Mouse (Mus musculus): Measurements from ENCODE around the gene Adgrl2. TPM values are rescaled to one million over a fixed set of nuclear protein-coding genes. Genes with fewer than 3 reads are reported as not detected.

The Adgrl2 gene
- total and polyA plus RNA-seq, 2 experiments from 2014 or later: 73.6 to 116 TPM

DNA sequence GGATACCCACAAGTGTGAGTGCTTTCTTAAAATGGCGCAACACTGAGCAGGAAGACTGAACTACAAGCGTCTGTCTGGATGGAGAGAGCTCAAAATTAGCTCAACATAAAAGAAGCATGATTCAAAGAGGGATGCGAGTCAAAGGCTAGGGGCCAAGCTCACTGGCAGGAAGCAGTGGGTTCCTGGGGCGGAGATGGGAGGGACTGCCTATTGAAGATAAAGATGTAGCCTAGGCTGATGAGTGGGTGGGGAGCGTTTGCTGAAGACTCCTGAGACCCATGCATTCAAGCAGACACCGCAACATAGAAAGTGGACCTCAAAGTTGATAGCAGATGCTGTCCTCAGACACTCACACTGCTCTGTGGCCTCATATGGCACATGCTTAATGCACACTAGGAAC, 146.2 kb downstream of the Adgrl2 start:
- no peak overlapping the region for H3K4me2 ChIP-seq (ENCODE audit: low read depth)
- H3K27ac ChIP-seq (ENCODE audit: low read depth, low read length): no peak overlapping the region
- 85% methylated on average over 6 of the region's 6 CpGs for WGBS
- TF ChIP-seq CTCF (IDR thresholded peaks at IDR 0.05; ENCODE audit: low read depth): no peak
- DNase-seq (no peak), ATAC-seq (no peak)
- H3K9ac ChIP-seq: no peak overlapping the region
- no peaks in the 10 kb centered on the region for H3K27me3 ChIP-seq (ENCODE audit: insufficient read depth, low read length)
- no peaks in the 10 kb centered on the region for H3K4me1 ChIP-seq (ENCODE audit: insufficient read depth)
- H3K9me3 ChIP-seq (ENCODE audit: low read length): no peaks in the 10 kb centered on the region
- no peaks in the 10 kb centered on the region for H3K36me3 ChIP-seq (ENCODE audit: insufficient read depth)
- no peak overlapping the region for H3K4me3 ChIP-seq (ENCODE audit: low read depth, low read length)

DNA sequence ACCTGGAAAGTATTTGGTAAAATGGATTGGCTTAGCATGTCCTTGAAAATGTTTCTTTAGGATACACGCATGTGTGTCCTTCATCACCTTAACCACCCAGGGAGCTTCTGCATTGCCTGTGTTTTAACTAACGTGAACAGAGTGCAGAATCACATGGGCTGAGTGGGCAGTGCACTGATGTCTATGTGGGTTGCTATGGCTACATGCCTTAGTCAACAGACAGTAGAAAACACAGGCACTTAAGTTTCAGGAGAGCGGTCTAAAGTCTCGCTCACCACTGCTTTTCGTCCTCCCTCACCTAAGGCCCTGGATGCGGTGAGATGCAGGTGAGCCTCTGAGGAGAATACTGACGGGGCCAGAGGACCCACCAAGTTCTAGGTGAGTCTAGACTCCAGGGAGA, 147.8 kb downstream of the Adgrl2 start:
- H3K4me1 ChIP-seq (ENCODE audit: insufficient read depth): no peaks in the 10 kb centered on the region
- H3K36me3 ChIP-seq (ENCODE audit: insufficient read depth): 0 out of 2 replicates have a peak, but pooled peaks cover 2% of the 10 kb centered on the region
- 77% methylated on average over 7 of the region's 7 CpGs for WGBS
- no peaks in the 10 kb centered on the region for H3K27me3 ChIP-seq (ENCODE audit: insufficient read depth, low read length)
- H3K9me3 ChIP-seq (ENCODE audit: low read length): no peaks in the 10 kb centered on the region
- DNase-seq (no peak), ATAC-seq (peak; percentile 45; the same call in 1 of the 2 replicates)
- H3K9ac ChIP-seq: no peak overlapping the region
- H3K27ac ChIP-seq (ENCODE audit: low read depth, low read length): no peak overlapping the region
- no peak for TF ChIP-seq CTCF (IDR thresholded peaks at IDR 0.05; ENCODE audit: low read depth)
- H3K4me3 ChIP-seq (ENCODE audit: low read depth, low read length): no peak overlapping the region
- no peak overlapping the region for H3K4me2 ChIP-seq (ENCODE audit: low read depth)

DNA sequence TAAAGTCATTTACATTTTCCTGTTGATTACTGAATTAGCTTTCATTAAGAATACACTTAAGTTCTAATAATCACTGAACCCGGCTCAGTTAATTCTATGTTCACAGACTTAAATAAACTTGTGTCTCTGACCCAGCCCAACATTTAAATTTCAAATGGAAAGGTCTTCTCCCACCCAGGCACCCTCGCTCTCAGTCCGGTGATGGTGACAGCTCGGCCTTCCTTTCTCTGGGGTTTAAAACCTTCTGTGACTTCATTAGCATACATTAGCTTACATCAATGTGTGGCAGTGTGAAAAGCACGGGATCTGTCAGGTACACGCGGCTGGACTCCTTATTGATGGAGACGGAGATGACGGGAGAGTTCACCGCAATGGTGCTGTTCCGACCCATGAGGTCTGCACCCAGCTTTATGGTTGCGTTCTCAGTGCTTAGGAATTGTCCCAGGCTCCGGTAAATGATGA, 151.5 kb downstream of the Adgrl2 start:
- ATAC-seq (no peak), DNase-seq (no peak)
- Histone ChIP-seq H3K9me3 (ENCODE audit: low read length) (no peaks in the 10 kb centered on the region), H3K4me2 (ENCODE audit: low read depth) (no peak overlapping the region), H3K27ac (ENCODE audit: low read depth, low read length) (no peak overlapping the region), H3K36me3 (ENCODE audit: insufficient read depth) (peaks cover 20% of the 10 kb centered on the region), H3K4me3 (ENCODE audit: low read depth, low read length) (no peak overlapping the region), H3K27me3 (ENCODE audit: insufficient read depth, low read length) (no peaks in the 10 kb centered on the region), H3K4me1 (ENCODE audit: insufficient read depth) (no peaks in the 10 kb centered on the region), H3K9ac (no peak overlapping the region)
- no peak for TF ChIP-seq CTCF (IDR thresholded peaks at IDR 0.05; ENCODE audit: low read depth)
- WGBS: 26% methylated on average over 13 of the region's 13 CpGs

DNA sequence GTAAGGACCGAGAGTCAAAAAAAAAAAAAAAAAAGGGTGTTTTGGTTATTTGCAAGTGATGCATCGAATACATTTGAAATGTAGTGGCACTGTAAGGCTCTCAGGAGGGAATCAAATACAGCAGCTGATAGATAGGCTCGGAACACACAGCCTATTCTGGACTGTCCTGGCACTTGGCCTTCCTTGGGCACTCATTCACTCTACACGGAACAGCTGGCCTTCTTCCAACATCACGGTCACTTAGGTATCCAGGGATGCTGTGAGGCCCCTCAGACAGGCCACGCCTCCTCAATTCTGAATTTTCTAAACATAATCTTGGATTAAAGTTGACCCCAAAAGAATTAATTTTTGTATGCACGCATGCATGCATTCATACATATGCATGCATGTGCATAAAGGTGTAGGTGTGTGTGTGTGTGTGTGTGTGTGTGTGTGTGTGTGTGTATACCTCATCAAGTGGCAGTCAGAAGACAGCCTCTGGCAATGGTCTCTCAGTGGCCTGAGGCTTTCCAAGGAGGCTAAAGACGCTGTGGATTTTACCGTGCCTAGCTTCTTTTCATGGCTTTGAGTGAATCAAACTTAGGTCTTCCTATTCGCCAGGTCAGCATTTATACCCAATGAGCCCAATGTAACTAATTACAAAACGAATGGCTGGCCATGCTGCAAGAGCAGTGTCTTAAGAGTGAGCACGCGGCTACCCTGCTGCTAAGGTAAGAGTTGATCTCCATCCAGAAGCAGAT, 152.1 kb downstream of the Adgrl2 start:
- no peak for TF ChIP-seq CTCF (IDR thresholded peaks at IDR 0.05; ENCODE audit: low read depth)
- Histone ChIP-seq H3K36me3 (ENCODE audit: insufficient read depth) (peaks cover 26% of the 10 kb centered on the region), H3K27ac (ENCODE audit: low read depth, low read length) (no peak overlapping the region), H3K4me3 (ENCODE audit: low read depth, low read length) (no peak overlapping the region), H3K27me3 (ENCODE audit: insufficient read depth, low read length) (no peaks in the 10 kb centered on the region), H3K9me3 (ENCODE audit: low read length) (no peaks in the 10 kb centered on the region), H3K4me2 (ENCODE audit: low read depth) (no peak overlapping the region), H3K9ac (no peak overlapping the region), H3K4me1 (ENCODE audit: insufficient read depth) (no peaks in the 10 kb centered on the region)
- no peak for DNase-seq
- WGBS: 38% methylated on average over 13 of the region's 13 CpGs
- ATAC-seq: no peak

DNA sequence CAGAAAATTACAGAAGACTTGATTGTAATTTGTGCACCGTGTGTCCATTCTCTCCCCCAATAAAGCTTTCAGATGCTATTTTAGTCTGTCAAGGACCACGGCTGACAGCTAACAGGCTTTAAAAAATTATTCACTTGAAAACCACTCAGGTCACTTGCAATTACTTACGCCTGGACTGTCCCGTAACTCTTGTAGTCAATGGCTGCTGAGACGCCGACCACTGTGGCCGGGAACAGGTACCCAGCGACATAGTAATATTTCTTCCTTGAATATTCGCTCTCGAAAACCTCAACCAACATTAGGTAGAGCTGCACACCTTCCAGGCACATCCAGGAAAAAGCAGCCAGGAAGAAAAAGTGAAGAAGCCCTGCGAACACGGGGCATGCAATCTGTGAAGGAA, 155.2 kb downstream of the Adgrl2 start:
- no peak overlapping the region for H3K4me3 ChIP-seq (ENCODE audit: low read depth, low read length)
- H3K9ac ChIP-seq: no peak overlapping the region
- H3K4me1 ChIP-seq (ENCODE audit: insufficient read depth): no peaks in the 10 kb centered on the region
- WGBS: 86% methylated on average over 12 of the region's 12 CpGs
- H3K9me3 ChIP-seq (ENCODE audit: low read length): no peaks in the 10 kb centered on the region
- no peak overlapping the region for H3K4me2 ChIP-seq (ENCODE audit: low read depth)
- TF ChIP-seq CTCF (IDR thresholded peaks at IDR 0.05; ENCODE audit: low read depth): no peak
- ATAC-seq: no peak
- H3K36me3 ChIP-seq (ENCODE audit: insufficient read depth): peaks cover 35% of the 10 kb centered on the region
- no peaks in the 10 kb centered on the region for H3K27me3 ChIP-seq (ENCODE audit: insufficient read depth, low read length)
- no peak for DNase-seq
- H3K27ac ChIP-seq (ENCODE audit: low read depth, low read length): no peak overlapping the region

DNA sequence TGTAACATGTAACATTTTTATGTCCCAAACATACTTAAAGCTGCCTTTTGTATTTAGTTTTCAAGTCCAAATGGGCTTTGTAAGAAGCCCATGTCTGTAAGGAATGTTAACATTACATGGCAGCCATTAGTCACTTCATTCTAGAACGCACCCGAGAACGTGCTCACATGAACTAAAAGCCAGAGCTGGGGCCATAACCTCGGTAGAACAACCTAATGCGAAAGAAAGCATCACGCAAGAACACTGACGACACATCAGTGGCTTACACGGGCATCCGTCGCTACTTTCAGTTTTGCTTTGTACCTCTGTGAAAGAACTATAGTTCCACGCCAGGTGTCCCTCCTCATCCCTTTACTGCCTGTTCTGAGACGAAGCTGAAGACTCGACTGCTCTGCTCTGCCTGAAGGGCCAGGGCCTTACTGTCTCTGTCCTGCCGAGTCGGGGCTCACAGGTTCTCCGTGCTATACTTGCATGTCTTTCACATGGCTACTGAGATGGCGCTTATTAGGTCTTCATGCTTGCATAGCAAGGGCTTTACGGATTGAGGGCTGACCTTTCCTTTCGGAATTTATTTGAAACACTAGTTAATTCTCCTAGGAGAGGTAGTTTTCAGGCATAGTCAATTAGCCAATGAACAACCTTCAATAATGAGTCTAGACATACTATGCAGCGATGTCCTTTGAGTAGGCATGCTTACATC, 157.1 kb downstream of the Adgrl2 start:
- Histone ChIP-seq H3K4me1 (ENCODE audit: insufficient read depth) (no peaks in the 10 kb centered on the region), H3K4me3 (ENCODE audit: low read depth, low read length) (no peak overlapping the region), H3K27me3 (ENCODE audit: insufficient read depth, low read length) (no peaks in the 10 kb centered on the region), H3K9ac (no peak overlapping the region), H3K9me3 (ENCODE audit: low read length) (no peaks in the 10 kb centered on the region), H3K27ac (ENCODE audit: low read depth, low read length) (no peak overlapping the region), H3K4me2 (ENCODE audit: low read depth) (no peak overlapping the region), H3K36me3 (ENCODE audit: insufficient read depth) (peaks cover 42% of the 10 kb centered on the region)
- DNase-seq (no peak), ATAC-seq (no peak)
- no peak for TF ChIP-seq CTCF (IDR thresholded peaks at IDR 0.05; ENCODE audit: low read depth)
- WGBS: 95% methylated on average over 20 of the region's 20 CpGs

DNA sequence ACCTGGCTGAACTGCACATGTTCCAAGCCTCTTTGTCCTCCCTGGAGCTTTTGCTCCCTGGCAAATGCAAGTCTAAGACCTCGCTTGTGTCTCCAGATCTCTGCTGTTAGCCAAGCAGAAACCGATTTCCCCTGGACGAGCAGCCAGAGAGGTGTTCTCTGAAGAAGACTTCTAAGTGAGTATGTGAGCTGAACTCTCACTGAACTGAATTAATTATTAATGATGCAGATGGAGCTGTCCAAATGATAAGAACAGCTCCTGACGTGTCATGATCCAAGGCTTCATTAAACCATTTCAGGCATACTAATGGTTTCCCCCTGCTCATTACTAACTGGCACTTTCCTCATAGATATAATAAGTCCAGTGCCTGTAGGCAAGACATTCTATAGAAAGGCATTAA, 158.4 kb downstream of the Adgrl2 start:
- no peak for DNase-seq
- peaks cover 42% of the 10 kb centered on the region for H3K36me3 ChIP-seq (ENCODE audit: insufficient read depth)
- no peak overlapping the region for H3K4me2 ChIP-seq (ENCODE audit: low read depth)
- no peaks in the 10 kb centered on the region for H3K9me3 ChIP-seq (ENCODE audit: low read length)
- no peak overlapping the region for H3K9ac ChIP-seq
- 64% methylated on average over 4 of the region's 4 CpGs for WGBS
- H3K4me3 ChIP-seq (ENCODE audit: low read depth, low read length): no peak overlapping the region
- no peak overlapping the region for H3K27ac ChIP-seq (ENCODE audit: low read depth, low read length)
- no peak for ATAC-seq
- H3K27me3 ChIP-seq (ENCODE audit: insufficient read depth, low read length): no peaks in the 10 kb centered on the region
- TF ChIP-seq CTCF (IDR thresholded peaks at IDR 0.05; ENCODE audit: low read depth): no peak
- no peaks in the 10 kb centered on the region for H3K4me1 ChIP-seq (ENCODE audit: insufficient read depth)

Measured in forebrain, postnatal 0 days (tissue).